8 mouse cellular contexts compared by ENCODE assay signal in the genomic region with DNA sequence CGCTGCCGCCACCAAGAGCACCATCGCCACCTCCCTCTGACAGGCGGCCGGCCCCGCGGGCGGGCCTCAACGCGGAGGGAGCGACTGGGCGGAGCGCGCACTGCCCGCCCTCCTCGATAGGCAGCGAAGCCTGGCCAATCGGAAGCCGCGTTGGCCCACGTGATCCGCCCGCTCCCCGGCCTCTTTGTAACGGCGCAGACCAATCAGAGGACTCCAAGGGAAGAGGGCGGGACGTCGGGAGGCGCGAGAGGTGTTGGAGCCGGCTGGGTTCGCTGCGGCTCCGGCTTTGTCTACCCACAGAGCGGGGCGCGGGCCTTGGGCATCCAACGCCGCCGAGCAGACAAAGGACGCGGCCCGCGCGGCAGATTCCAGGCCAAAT. TPM values are rescaled to one million over a fixed set of nuclear protein-coding genes. Genes with fewer than 3 reads are reported as not detected.
DNase-seq lines count a peak whose midpoint lies in the region; ATAC-seq and TF ChIP-seq lines count a peak whose summit lies in the region.

A gene (minus strand): TSS at position 105 of the 379 bp plus-strand sequence.

- peak within 1 kb of the TSS; percentile 75 for H3K4me2 ChIP-seq in forebrain, embryonic 16.5 days (ENCODE audit: low read length)
- H3K4me2 ChIP-seq in liver, postnatal 0 days (ENCODE audit: low read depth, low read length): peak within 1 kb of the TSS; percentile 95
- H3K4me2 ChIP-seq in neural tube, embryonic 13.5 days: peak within 1 kb of the TSS; percentile 85

- peak; percentile 97 for DNase-seq in MEL (ENCODE audit: low read depth, low spot score)
- peak; percentile 98 to 99 for DNase-seq in cerebellum, adult 18-20 months
- DNase-seq in heart, postnatal 25 days (ENCODE audit: low spot score): peak; percentile 98
- DNase-seq in layer of hippocampus, adult 11-12 months (ENCODE audit: low spot score): peak; percentile 99
- DNase-seq in liver, postnatal 0 days: peak; percentile 97
- peak; percentile 97 for DNase-seq in telencephalon, adult 2 months (ENCODE audit: low read depth, low spot score)

- H3K36me3 ChIP-seq in MEL (ENCODE audit: control insufficient read depth in 1 of 2, insufficient read depth in 2 of 2, low read length in 2 of 2): peaks cover 0 to 27% of the 10 kb centered on the region in 2 experiments; a peak in 2 of 4 replicates
- H3K36me3 ChIP-seq in forebrain, embryonic 16.5 days (ENCODE audit: control insufficient read depth, insufficient read depth): no peaks in the 10 kb centered on the region
- no peaks in the 10 kb centered on the region for H3K36me3 ChIP-seq in liver, postnatal 0 days (replicated peaks; ENCODE audit: insufficient read depth, low read length)
- H3K36me3 ChIP-seq in neural tube, embryonic 13.5 days: no peaks in the 10 kb centered on the region

- ATAC-seq in forebrain, embryonic 16.5 days: peak; percentile 98
- ATAC-seq in liver, postnatal 0 days: peak; percentile 94
- ATAC-seq in neural tube, embryonic 13.5 days (ENCODE audit: low read depth): peak; percentile 98

- TF ChIP-seq CTCF in MEL (IDR thresholded peaks at IDR 0.05 in 2 of 3, conservative IDR thresholded peaks at IDR 0.05 in 1 of 3; ENCODE audit: control insufficient read depth in 1 of 3, insufficient read depth in 1 of 3, low read depth in 2 of 3, low read length in 3 of 3, poor library complexity in 1 of 3, severe bottlenecking in 1 of 3): no peak
- TF ChIP-seq CTCF in liver, postnatal 0 days (IDR thresholded peaks at IDR 0.05; ENCODE audit: low read depth): peak; percentile 18; the same call in 1 of the 2 replicates

- H3K79me2 ChIP-seq in MEL (ENCODE audit: control insufficient read depth, insufficient read depth, low read length, poor library complexity): no peaks in the 10 kb centered on the region; the same call in 1 of the 2 replicates

- no peaks in the 10 kb centered on the region for H3K27me3 ChIP-seq in MEL (ENCODE audit: control insufficient read depth in 1 of 2, insufficient read depth in 2 of 2, low read length in 2 of 2)
- H3K27me3 ChIP-seq in forebrain, embryonic 16.5 days (replicated peaks; ENCODE audit: control insufficient read depth, insufficient read depth, low read length): no peaks in the 10 kb centered on the region
- no peaks in the 10 kb centered on the region for H3K27me3 ChIP-seq in liver, postnatal 0 days (ENCODE audit: insufficient read depth, low read length)
- no peaks in the 10 kb centered on the region for H3K27me3 ChIP-seq in neural tube, embryonic 13.5 days

- no peaks in the 10 kb centered on the region for H3K9me3 ChIP-seq in MEL (replicated peaks; ENCODE audit: insufficient read depth, low read length)
- H3K9me3 ChIP-seq in forebrain, embryonic 16.5 days (ENCODE audit: control insufficient read depth, low read length): no peaks in the 10 kb centered on the region
- no peaks in the 10 kb centered on the region for H3K9me3 ChIP-seq in liver, postnatal 0 days (ENCODE audit: low read length)
- H3K9me3 ChIP-seq in neural tube, embryonic 13.5 days: no peaks in the 10 kb centered on the region

- no peak for TF ChIP-seq RAD21 in MEL (IDR thresholded peaks at IDR 0.05; ENCODE audit: low read depth, low read length)

- H3K9ac ChIP-seq in MEL (ENCODE audit: control insufficient read depth, low read depth, low read length, poor library complexity, severe bottlenecking): peak within 1 kb of the TSS; percentile 89
- peak within 1 kb of the TSS; percentile 99 for H3K9ac ChIP-seq in forebrain, embryonic 16.5 days (replicated peaks; ENCODE audit: low read depth, low read length)
- peak within 1 kb of the TSS; percentile 88 for H3K9ac ChIP-seq in liver, postnatal 0 days (replicated peaks)
- H3K9ac ChIP-seq in neural tube, embryonic 13.5 days: peak within 1 kb of the TSS; percentile 98

- H3K4me1 ChIP-seq in MEL (ENCODE audit: control insufficient read depth in 1 of 2, insufficient read depth in 2 of 2, low read length in 2 of 2): peaks cover 7 to 25% of the 10 kb centered on the region in 2 experiments
- H3K4me1 ChIP-seq in forebrain, embryonic 16.5 days (replicated peaks; ENCODE audit: control insufficient read depth, insufficient read depth, low read length): peaks cover 31% of the 10 kb centered on the region
- H3K4me1 ChIP-seq in liver, postnatal 0 days (ENCODE audit: insufficient read depth): peaks cover 16% of the 10 kb centered on the region
- peaks cover 56% of the 10 kb centered on the region for H3K4me1 ChIP-seq in neural tube, embryonic 13.5 days (replicated peaks)

- peak; percentile 73 to 92; a peak in 3 of 4 replicates for TF ChIP-seq POLR2A in MEL (IDR thresholded peaks at IDR 0.05; ENCODE audit: control insufficient read depth in 1 of 2, insufficient read depth in 1 of 2, low read depth in 1 of 2, low read length in 2 of 2, poor library complexity in 1 of 2)

- H3K4me3 ChIP-seq in MEL (ENCODE audit: control insufficient read depth in 1 of 2, insufficient read depth in 1 of 2, low read depth in 2 of 2, low read length in 2 of 2): peak within 1 kb of the TSS; percentile 81 to 90
- H3K4me3 ChIP-seq in forebrain, embryonic 16.5 days (replicated peaks; ENCODE audit: low read length): peak within 1 kb of the TSS; percentile 70
- H3K4me3 ChIP-seq in liver, postnatal 0 days (ENCODE audit: low read depth, low read length): peak within 1 kb of the TSS; percentile 85
- peak within 1 kb of the TSS; percentile 95 for H3K4me3 ChIP-seq in neural tube, embryonic 13.5 days

- TF ChIP-seq EP300 in MEL (IDR thresholded peaks at IDR 0.05; ENCODE audit: low read depth in 1 of 2, low read length in 2 of 2): no peak
- TF ChIP-seq EP300 in liver, postnatal 0 days (IDR thresholded peaks at IDR 0.05; ENCODE audit: low read depth): no peak

- peak within 1 kb of the TSS; percentile 46; the same call in 1 of the 2 replicates for H3K27ac ChIP-seq in MEL (ENCODE audit: control insufficient read depth, low read depth, low read length)
- H3K27ac ChIP-seq in forebrain, embryonic 16.5 days (ENCODE audit: low read length): peak within 1 kb of the TSS; percentile 100
- H3K27ac ChIP-seq in liver, postnatal 0 days (ENCODE audit: low read depth): peak within 1 kb of the TSS; percentile 93
- H3K27ac ChIP-seq in neural tube, embryonic 13.5 days (replicated peaks): peak within 1 kb of the TSS; percentile 100

- 0% methylated on average over 46 of the region's 46 CpGs for WGBS in forebrain, embryonic 16.5 days
- WGBS in liver, postnatal 0 days (ENCODE audit: insufficient replicate concordance): 1% methylated on average over 41 of the region's 46 CpGs
- under 1% methylated on average over 46 of the region's 46 CpGs for WGBS in neural tube, embryonic 13.5 days

- intact Hi-C loops in heart, postnatal 25 days (cut with DNase I): loop anchor here (2.0 to 5.0 kb wide), 3 partner anchors 42 to 123 kb away; a partner anchor contains a TSS

TF ChIP-seq in MEL, 35 proteins besides CTCF, POLR2A, EP300 and RAD21 (continues in another document):
- no peak for TF ChIP-seq MYB (IDR thresholded peaks at IDR 0.05; ENCODE audit: low read depth, low read length)
- TF ChIP-seq ZC3H11A (IDR thresholded peaks at IDR 0.05; ENCODE audit: low read depth, low read length): no peak
- no peak for TF ChIP-seq ZNF384 (IDR thresholded peaks at IDR 0.05; ENCODE audit: low read depth, low read length)
- TF ChIP-seq POLR2AphosphoS2 (IDR thresholded peaks at IDR 0.05; ENCODE audit: low read length): 0 out of 2 replicates have a peak, but pooled peaks have one; percentile 55
- no peak for TF ChIP-seq ZKSCAN1 (IDR thresholded peaks at IDR 0.05; ENCODE audit: low read depth, low read length)
- no peak for TF ChIP-seq E2F4 (IDR thresholded peaks at IDR 0.05; ENCODE audit: borderline replicate concordance, low read depth, low read length)
- peak; percentile 99 for TF ChIP-seq USF1 (IDR thresholded peaks at IDR 0.05; ENCODE audit: low read depth, low read length)
- 0 out of 2 replicates have a peak, but pooled peaks have one; percentile 15 for TF ChIP-seq MXI1 (IDR thresholded peaks at IDR 0.05; ENCODE audit: low read depth, low read length)
- no peak for TF ChIP-seq ELF1 (IDR thresholded peaks at IDR 0.05; ENCODE audit: low read depth, low read length)
- peak; percentile 48; the same call in 1 of the 2 replicates for TF ChIP-seq HCFC1 (IDR thresholded peaks at IDR 0.05; ENCODE audit: low read depth, low read length)
- no peak for TF ChIP-seq TAL1 (IDR thresholded peaks at IDR 0.05; ENCODE audit: low read length)
- peak; percentile 67 for TF ChIP-seq NELFE (IDR thresholded peaks at IDR 0.05; ENCODE audit: low read depth, low read length)
- TF ChIP-seq GATA1 (IDR thresholded peaks at IDR 0.05; ENCODE audit: low read depth, low read length): no peak
- TF ChIP-seq MAX (IDR thresholded peaks at IDR 0.05; ENCODE audit: low read length): peak; percentile 76; the same call in 1 of the 2 replicates
- TF ChIP-seq POLR2AphosphoS5 (IDR thresholded peaks at IDR 0.05; ENCODE audit: borderline replicate concordance, low read depth, low read length): no peak
- TF ChIP-seq MEF2A (IDR thresholded peaks at IDR 0.05; ENCODE audit: extremely low read depth, insufficient replicate concordance, low read depth, low read length, poor library complexity, severe bottlenecking): no peak
- no peak for TF ChIP-seq JUND (IDR thresholded peaks at IDR 0.05; ENCODE audit: low read depth, low read length)
- peak; percentile 44; the same call in 1 of the 2 replicates for TF ChIP-seq BHLHE40 (IDR thresholded peaks at IDR 0.05; ENCODE audit: borderline replicate concordance, low read depth, low read length)
- no peak for TF ChIP-seq CHD1 (IDR thresholded peaks at IDR 0.05; ENCODE audit: low read depth, low read length)
- TF ChIP-seq ZMIZ1 (IDR thresholded peaks at IDR 0.05; ENCODE audit: low read depth, low read length): peak; percentile 68; the same call in 1 of the 2 replicates
- TF ChIP-seq RCOR1 (IDR thresholded peaks at IDR 0.05; ENCODE audit: low read depth, low read length): no peak
- TF ChIP-seq TBP (IDR thresholded peaks at IDR 0.05; ENCODE audit: low read depth, low read length): peak; percentile 57; the same call in 1 of the 2 replicates
- no peak; the same call in 1 of the 2 replicates for TF ChIP-seq KAT2A (conservative IDR thresholded peaks at IDR 0.05; ENCODE audit: low read depth, low read length)

RNA-seq across cellular contexts. Expression of the gene that starts here (rescaled TPM):
- 2.1 and 2.4 TPM in 2 replicates for total RNA-seq in MEL (2012; rRNA removed)
- polyA plus RNA-seq in MEL (2012; ENCODE audit: insufficient read depth in 1 of 2, insufficient read length in 2 of 2, low read depth in 1 of 2, low replicate concordance in 2 of 2, missing spikeins in 1 of 2): 1 to 10 TPM in 1 of 2 experiments, not detected in 1; 3.2 TPM
- polyA plus RNA-seq in forebrain, embryonic 16.5 days (2015; fragmentation: Nextera tagmentation; extraction: Ambion mirVana): 32.0 and 38.4 TPM in 2 replicates
- 10 to 100 TPM; 12.1 to 12.9 TPM for total RNA-seq in heart, postnatal 25 days (2021)
- 7.2 and 9.4 TPM in 2 replicates for polyA plus RNA-seq in liver, postnatal 0 days (2015; fragmentation: Nextera tagmentation; extraction: Ambion mirVana)
- 26.7 and 28.0 TPM in 2 replicates for polyA plus RNA-seq in neural tube, embryonic 13.5 days (2015; fragmentation: Nextera tagmentation; extraction: Ambion mirVana)

Comparison
In these comparisons a context has a peak if more than half of its experiments do, and no peak if none do; other contexts are left out.
1. Peak in every context shown above with its lines: DNase-seq, ATAC-seq, H3K4me3 ChIP-seq and H3K27ac ChIP-seq.
2. H3K27ac ChIP-seq: peak in every context shown above with its lines; median percentile 100 in forebrain, embryonic 16.5 days; 100 in neural tube, embryonic 13.5 days; 93 in liver, postnatal 0 days; 46 in MEL.